13 mouse cellular contexts compared by ENCODE assay signal in the genomic region with DNA sequence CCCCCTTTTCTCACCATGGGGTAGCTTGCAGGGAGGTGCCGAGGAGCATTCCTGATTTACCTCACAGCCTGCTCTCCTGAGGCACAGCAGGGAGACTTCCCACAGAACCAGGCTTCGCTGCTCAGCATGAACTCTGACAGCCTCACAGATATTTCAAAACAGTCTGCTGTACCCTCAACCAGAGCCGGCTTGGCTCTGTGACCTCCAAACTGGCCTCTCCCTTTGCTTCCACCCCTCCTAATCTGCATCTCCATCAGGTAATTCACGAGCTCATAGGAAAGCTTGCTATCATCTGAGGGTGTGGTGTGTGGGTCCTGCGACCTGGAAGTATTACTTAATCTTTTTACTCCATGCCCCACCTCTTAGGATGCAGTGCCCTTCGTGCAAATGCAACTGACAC.
"Had no signal": no experiment of that assay in that cellular context is flagged by ENCODE, and none has a peak within 500 bp of the region (broad histone marks: within the 10 kb centered on the region; RNA-seq: fewer than 3 reads in every experiment).

No protein-coding gene starts in this region.

- H3K9ac ChIP-seq: liver, embryonic 13.5 days; neural tube, embryonic 12.5 days had no signal

- H3K4me2 ChIP-seq: liver, embryonic 13.5 days; midbrain, embryonic 11.5 days; neural tube, embryonic 12.5 days had no signal

- DNase-seq: kidney, adult 2 months; kidney, postnatal 36 days; liver, embryonic 13.5 days; lung, adult 2 months; lung, postnatal 14 days; lung, postnatal 4 days; midbrain, embryonic 14.5 days; retina, postnatal 1 day; thymus, adult 18-20 months; thymus, postnatal 36 days had no signal

- H3K4me1 ChIP-seq: liver, embryonic 13.5 days had no signal

- H3K9me3 ChIP-seq: liver, embryonic 13.5 days; neural tube, embryonic 12.5 days had no signal

- H3K27ac ChIP-seq: kidney, postnatal 0 days; liver, embryonic 13.5 days; neural tube, embryonic 12.5 days had no signal

- H3K36me3 ChIP-seq: liver, embryonic 13.5 days; neural tube, embryonic 12.5 days had no signal

- H3K4me3 ChIP-seq: liver, embryonic 13.5 days; neural tube, embryonic 12.5 days had no signal

- H3K27me3 ChIP-seq: liver, embryonic 13.5 days; neural tube, embryonic 12.5 days had no signal
